Mouse (Mus musculus) cortical plate, adult 2 months (tissue): ENCODE measurements around the gene Amfr. TPM values are rescaled to one million over a fixed set of nuclear protein-coding genes. Genes with fewer than 3 reads are reported as not detected.

Source experiments
- H3K27ac ChIP-seq: fragments of 200-500 bp; 2 replicates; pipeline ENCODE4 v1.5.1; 2012; ENCODE audit warnings: low read length, control low read depth, inconsistent platforms; ENCODE audit not compliant: insufficient read depth
- H3K4me1 ChIP-seq: fragments of 200-500 bp; 2 replicates; pipeline ENCODE4 v1.6.1; 2011; ENCODE audit warnings: low read length; ENCODE audit not compliant: control insufficient read depth, insufficient read depth
- H3K4me3 ChIP-seq: fragments of 200-500 bp; 2 replicates; pipeline ENCODE4 v1.5.1; 2011; ENCODE audit warnings: mild to moderate bottlenecking, low read length, control low read depth; ENCODE audit not compliant: insufficient read depth
- CTCF ChIP-seq: fragments of 200-500 bp; IDR thresholded peaks from 2 replicates; pipeline ENCODE4 v1.5.1; 2011; ENCODE audit warnings: mild to moderate bottlenecking, control low read depth, low read length; ENCODE audit not compliant: insufficient read depth; ENCODE audit errors: extremely low read depth
- POLR2A ChIP-seq: fragments of 200-500 bp; IDR thresholded peaks from 2 replicates; pipeline ENCODE4 v1.6.1; 2011; ENCODE audit warnings: mild to moderate bottlenecking, low read length, control low read depth; ENCODE audit not compliant: insufficient read depth; ENCODE audit errors: extremely low read depth
- polyA plus RNA-seq: library from polyadenylated mRNA; depleted of rRNA; stranded (reverse); fragments of >200 nt; gene quantifications from 2 replicates; pipeline ENCODE4 v1.2.3, GENCODE M21; 2012

Amfr gene
- polyA plus RNA-seq, 1 experiment: 115 TPM

- no peak overlapping the region for H3K4me3 ChIP-seq
- TF ChIP-seq POLR2A: no peak
- TF ChIP-seq CTCF: no peak
- no peak overlapping the region for H3K27ac ChIP-seq
- no peaks in the 10 kb centered on the region; the same call in 1 of the 2 replicates for H3K4me1 ChIP-seq
Observed at GRCm38 (mm10) chr8:94029701-94030100, 17.1 kb upstream of the Amfr start.

GRCm38 (mm10) chr8:94023916-94024315 lies 11.3 kb upstream of the Amfr start:
- Histone ChIP-seq H3K4me3 (no peak overlapping the region), H3K27ac (no peak overlapping the region), H3K4me1 (no peaks in the 10 kb centered on the region)
- TF ChIP-seq POLR2A (no peak), CTCF (no peak)

GRCm38 (mm10) chr8:94013026-94013612 lies 477 bp upstream of the Amfr start:
- TF ChIP-seq POLR2A (no peak), CTCF (no peak)
- H3K4me1 ChIP-seq: peaks cover 9% of the 10 kb centered on the region; the same call in 1 of the 2 replicates
- peak overlapping the region; percentile 94 for H3K27ac ChIP-seq
- peak overlapping the region; percentile 58 for H3K4me3 ChIP-seq

GRCm38 (mm10) chr8:94011076-94012012 lies 1.3 kb downstream of the Amfr start:
- peak overlapping the region; percentile 58 for H3K4me3 ChIP-seq
- no peak for TF ChIP-seq CTCF
- TF ChIP-seq POLR2A: no peak
- H3K4me1 ChIP-seq: peaks cover 9% of the 10 kb centered on the region; the same call in 1 of the 2 replicates

GRCm38 (mm10) chr8:94010101-94010705 lies 2.4 kb downstream of the Amfr start:
- TF ChIP-seq CTCF (no peak), POLR2A (no peak)
- Histone ChIP-seq H3K27ac (no peak overlapping the region), H3K4me3 (no peak overlapping the region; the same call in 1 of the 2 replicates), H3K4me1 (peaks cover 9% of the 10 kb centered on the region; the same call in 1 of the 2 replicates)

More at GRCm38 (mm10) chr8:94011076-94012012, 1.3 kb downstream of the Amfr start:
- peak overlapping the region; percentile 79; the same call in 1 of the 2 replicates for H3K27ac ChIP-seq

GRCm38 (mm10) chr8:94009243-94009845 lies 3.3 kb downstream of the Amfr start:
- TF ChIP-seq POLR2A (no peak), CTCF (no peak)
- Histone ChIP-seq H3K27ac (no peak overlapping the region), H3K4me3 (no peak overlapping the region)

GRCm38 (mm10) chr8:94004139-94004538 lies 8.5 kb downstream of the Amfr start:
- no peak overlapping the region for H3K4me3 ChIP-seq
- no peak for TF ChIP-seq POLR2A
- TF ChIP-seq CTCF: no peak
- H3K27ac ChIP-seq: no peak overlapping the region
- peaks cover under 1% of the 10 kb centered on the region; the same call in 1 of the 2 replicates for H3K4me1 ChIP-seq

More at GRCm38 (mm10) chr8:94009243-94009845, 3.3 kb downstream of the Amfr start:
- peaks cover 9% of the 10 kb centered on the region; the same call in 1 of the 2 replicates for H3K4me1 ChIP-seq

GRCm38 (mm10) chr8:93998961-93999360 lies 13.7 kb downstream of the Amfr start:
- no peak overlapping the region for H3K4me3 ChIP-seq
- TF ChIP-seq POLR2A: no peak
- TF ChIP-seq CTCF: no peak
- H3K4me1 ChIP-seq: no peaks in the 10 kb centered on the region
- no peak overlapping the region for H3K27ac ChIP-seq

GRCm38 (mm10) chr8:93989739-93990138 lies 22.9 kb downstream of the Amfr start:
- H3K4me3 ChIP-seq: no peak overlapping the region
- H3K4me1 ChIP-seq: no peaks in the 10 kb centered on the region
- TF ChIP-seq POLR2A (no peak), CTCF (no peak)
- H3K27ac ChIP-seq: no peak overlapping the region
